Mouse (Mus musculus) megakaryocyte, embryonic 14.5 days (primary cell): Measurements from ENCODE around the gene Hoxb9.

Experiments used
- FLI1 ChIP-seq: IDR thresholded peaks from 2 replicates; pipeline ENCODE4 v1.6.1; 2012; ENCODE audit warnings: low read length, inconsistent platforms, mixed read lengths
- GATA1 ChIP-seq: IDR thresholded peaks from 3 replicates; pipeline ENCODE4 v1.6.1; 2012; ENCODE audit warnings: mixed read lengths, low read length, inconsistent platforms, borderline replicate concordance

GRCm38 (mm10) chr11:96300354-96301063, 29.3 kb downstream of the Hoxb9 start:
- TF ChIP-seq FLI1, result no peak
- no peak for TF ChIP-seq GATA1
